Comparison of ENCODE assay signal across 8 mouse cellular contexts in the genomic region with DNA sequence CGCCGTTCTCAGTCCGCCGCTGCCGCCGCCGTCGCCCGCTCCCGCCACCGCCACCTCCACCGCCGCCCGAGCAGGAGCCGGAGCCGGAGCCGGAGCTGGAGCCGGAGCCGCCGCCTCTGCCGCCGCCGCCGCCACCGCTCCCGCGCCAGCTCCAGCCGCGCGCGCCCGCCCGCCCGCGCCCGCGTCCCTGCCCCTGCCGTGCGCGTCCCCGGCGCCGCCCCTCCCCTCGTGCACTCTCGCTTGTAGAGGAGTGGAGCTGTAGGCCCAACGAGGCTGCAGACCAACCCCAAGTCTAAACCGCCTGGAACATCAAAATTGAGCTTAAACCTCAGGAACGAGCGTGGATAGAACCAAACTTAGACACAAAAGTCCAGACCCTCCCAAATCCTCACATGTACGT. TPM values are rescaled to one million over a fixed set of nuclear protein-coding genes. Genes with fewer than 3 reads are reported as not detected.
DNase-seq lines count a peak whose midpoint lies in the region; ATAC-seq and TF ChIP-seq lines count a peak whose summit lies in the region.

A gene (minus strand): TSS at position 175 of the 400 bp plus-strand sequence.

- TF ChIP-seq EP300 in liver, postnatal 0 days (IDR thresholded peaks at IDR 0.05; ENCODE audit: low read depth): no peak

- intact Hi-C loops in heart, postnatal 25 days (cut with DNase I): loop anchor here (5.0 kb wide), 1 partner anchor 144 kb away; no protein-coding TSS in a partner anchor

- H3K36me3 ChIP-seq in forebrain, embryonic 12.5 days (replicated peaks): peaks cover 17% of the 10 kb centered on the region
- H3K36me3 ChIP-seq in liver, postnatal 0 days (replicated peaks; ENCODE audit: insufficient read depth, low read length): no peaks in the 10 kb centered on the region

- H3K27ac ChIP-seq in bone marrow macrophage, adult 2 months (ENCODE audit: insufficient read depth, low read depth, low read length): no peak within 1 kb of the TSS
- H3K27ac ChIP-seq in forebrain, embryonic 12.5 days: peak within 1 kb of the TSS; percentile 88
- peak within 1 kb of the TSS; percentile 44 for H3K27ac ChIP-seq in liver, postnatal 0 days (ENCODE audit: low read depth)

- 3% methylated on average over 19 of the region's 50 CpGs for WGBS in forebrain, embryonic 12.5 days
- 3% methylated on average over 49 of the region's 50 CpGs for WGBS in large intestine, adult 2 months
- WGBS in liver, postnatal 0 days (ENCODE audit: insufficient replicate concordance): 4% methylated on average over 45 of the region's 50 CpGs

- H3K27me3 ChIP-seq in forebrain, embryonic 12.5 days: peaks cover 6% of the 10 kb centered on the region; the same call in 1 of the 2 replicates
- peaks cover 29% of the 10 kb centered on the region for H3K27me3 ChIP-seq in liver, postnatal 0 days (ENCODE audit: insufficient read depth, low read length)

- peaks cover 10% of the 10 kb centered on the region for H3K4me1 ChIP-seq in bone marrow macrophage, adult 2 months (ENCODE audit: control insufficient read depth, insufficient read depth, low read length)
- peaks cover 35% of the 10 kb centered on the region for H3K4me1 ChIP-seq in forebrain, embryonic 12.5 days
- peaks cover 12% of the 10 kb centered on the region; the same call in 1 of the 2 replicates for H3K4me1 ChIP-seq in liver, postnatal 0 days (ENCODE audit: insufficient read depth)

- peak; percentile 33 for DNase-seq in CD4-positive helper T cell, adult 2 months (ENCODE audit: low read depth, low spot score)
- DNase-seq in heart, postnatal 25 days (ENCODE audit: low spot score): peak; percentile 39
- DNase-seq in large intestine, adult 2 months (ENCODE audit: low read depth, low spot score): no peak
- peak; percentile 78 for DNase-seq in liver, postnatal 0 days
- peak; percentile 69 for DNase-seq in ovary, postnatal 14 days (ENCODE audit: low spot score)
- DNase-seq in urinary bladder, postnatal 14 days (ENCODE audit: low spot score): peak; percentile 86

- H3K4me2 ChIP-seq in forebrain, embryonic 12.5 days: peak within 1 kb of the TSS; percentile 87
- H3K4me2 ChIP-seq in liver, postnatal 0 days (ENCODE audit: low read depth, low read length): peak within 1 kb of the TSS; percentile 77

- H3K9me3 ChIP-seq in forebrain, embryonic 12.5 days: no peaks in the 10 kb centered on the region
- H3K9me3 ChIP-seq in liver, postnatal 0 days (ENCODE audit: low read length): no peaks in the 10 kb centered on the region

- TF ChIP-seq POLR2A in bone marrow macrophage, adult 2 months (IDR thresholded peaks at IDR 0.05; ENCODE audit: borderline replicate concordance, low read depth, low read length): no peak

- peak within 1 kb of the TSS; percentile 13; the same call in 1 of the 2 replicates for H3K4me3 ChIP-seq in bone marrow macrophage, adult 2 months (ENCODE audit: insufficient read depth, low read length)
- H3K4me3 ChIP-seq in forebrain, embryonic 12.5 days (replicated peaks): peak within 1 kb of the TSS; percentile 83
- peak within 1 kb of the TSS; percentile 65 for H3K4me3 ChIP-seq in liver, postnatal 0 days (ENCODE audit: low read depth, low read length)

- ATAC-seq in forebrain, embryonic 12.5 days (ENCODE audit: low FRiP score): peak; percentile 74
- ATAC-seq in liver, postnatal 0 days: peak; percentile 70

- no peak for TF ChIP-seq CTCF in bone marrow macrophage, adult 2 months (IDR thresholded peaks at IDR 0.05; ENCODE audit: low read depth, low read length)
- TF ChIP-seq CTCF in liver, postnatal 0 days (IDR thresholded peaks at IDR 0.05; ENCODE audit: low read depth): no peak

- peak within 1 kb of the TSS; percentile 94 for H3K9ac ChIP-seq in forebrain, embryonic 12.5 days
- H3K9ac ChIP-seq in liver, postnatal 0 days (replicated peaks): peak within 1 kb of the TSS; percentile 58

RNA-seq across cellular contexts. Expression of the gene that starts here (rescaled TPM):
- polyA plus RNA-seq in bone marrow macrophage, adult 2 months (2012; ENCODE audit: insufficient read depth, insufficient read length, missing spikeins): 0.25 TPM in 1 of 2 replicates, not detected in the other
- polyA plus RNA-seq in forebrain, embryonic 12.5 days (2016; fragmentation: Nextera tagmentation; extraction: Ambion mirVana): 118 and 122 TPM in 2 replicates
- total RNA-seq in heart, postnatal 25 days (2021): 10 to 100 TPM in 1 of 2 experiments, 1 to 10 TPM in 1; 9.8 to 10.2 TPM
- polyA plus RNA-seq in large intestine, adult 2 months (2012; rRNA removed): 86.5 and 143 TPM in 2 replicates
- 10.3 and 11.8 TPM in 2 replicates for polyA plus RNA-seq in liver, postnatal 0 days (2015; fragmentation: Nextera tagmentation; extraction: Ambion mirVana)

Comparison
In these comparisons a context has a peak if more than half of its experiments do, and no peak if none do; other contexts are left out.
1. H3K4me3 ChIP-seq: peak in every context shown above with its lines; median percentile 83 in forebrain, embryonic 12.5 days; 65 in liver, postnatal 0 days; 13 in bone marrow macrophage, adult 2 months.